Mouse (Mus musculus) left cerebral cortex, adult 2 months (tissue): ENCODE measurements around the gene Plbd2. TPM values are rescaled to one million over a fixed set of nuclear protein-coding genes. Genes with fewer than 3 reads are reported as not detected.
"Not testable (repeated sequence)": the region's sequence is repeated elsewhere in the genome, so short reads cannot be mapped to it uniquely, and the experiment has no call there.

ENCODE experiments used
- DNase-seq, 2 experiments: peaks; one replicate each; pipeline ENCODE4 v3.0.0; 2021 to 2022; ENCODE audit warnings: low spot score in 2 of 2, mixed read lengths in 1 of 2; ENCODE audit errors: extremely low spot score in 1 of 2
- H3K27ac ChIP-seq: fragments of 200-600 bp; 2 replicates; pipeline ENCODE4 v1.8.1; 2022
- H3K4me3 ChIP-seq: fragments of 200-600 bp; 2 replicates; pipeline ENCODE4 v1.8.1; 2022
- CTCF ChIP-seq: fragments of 200-600 bp; IDR thresholded peaks from 2 replicates; pipeline ENCODE4 v1.8.1; 2022; ENCODE audit warnings: antibody characterized with exemption, mild to moderate bottlenecking, moderate library complexity
- intact Hi-C: fragments of 180-260 bp; cut with DNase I; formaldehyde crosslinking; loops from one replicate; pipeline ENCODE4 v1.15.1; 2025
- total RNA-seq, 2 experiments: library from RNA; stranded (reverse); gene quantifications; 2 replicates each; pipeline ENCODE4 v1.2.3; 2021

Gene Plbd2
- total RNA-seq, 2 experiments from 2014 or later, result 60.6 to 61.7 TPM

DNA sequence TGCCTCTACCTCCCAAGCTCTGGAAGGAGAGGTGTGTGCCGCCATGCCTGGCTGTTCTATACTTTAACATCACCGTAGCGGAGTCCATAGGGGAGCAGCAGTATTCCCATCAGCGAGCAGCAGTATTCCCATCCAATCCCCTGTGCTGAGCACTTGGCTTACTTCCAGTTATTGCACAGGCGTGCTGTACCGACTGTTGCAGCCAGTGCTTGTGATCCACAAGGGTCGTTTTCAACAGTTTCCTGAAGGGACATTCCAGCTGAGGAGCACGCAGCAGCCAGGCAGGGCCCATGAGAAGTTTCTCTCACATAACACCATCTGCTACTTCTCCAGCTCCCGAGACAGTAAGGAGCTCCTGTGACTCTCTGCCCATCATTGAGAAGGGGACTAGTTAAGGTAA lies 3.1 kb upstream of the Plbd2 start:
- H3K27ac ChIP-seq, result no peak overlapping the region

GRCm38 (mm10) chr5:120505781-120506180 lies 2.4 kb upstream of the Plbd2 start:
- TF ChIP-seq CTCF, result no peak
- no peak for DNase-seq
- Histone ChIP-seq H3K4me3 (no peak overlapping the region), H3K27ac (no peak overlapping the region)
- intact Hi-C loops, result loop anchor here (1.0 to 10.0 kb wide), 2 partner anchors 100 to 239 kb away; partner anchors contain the start of gene Oas2

More for the DNA sequence above, 3.1 kb upstream of the Plbd2 start:
- no peak for TF ChIP-seq CTCF
- H3K4me3 ChIP-seq, result no peak overlapping the region
- DNase-seq, result no peak
- intact Hi-C loops, result loop anchor here (10.0 kb wide), 1 partner anchor 238 kb away; the partner anchor contains the start of gene Oas2

DNA sequence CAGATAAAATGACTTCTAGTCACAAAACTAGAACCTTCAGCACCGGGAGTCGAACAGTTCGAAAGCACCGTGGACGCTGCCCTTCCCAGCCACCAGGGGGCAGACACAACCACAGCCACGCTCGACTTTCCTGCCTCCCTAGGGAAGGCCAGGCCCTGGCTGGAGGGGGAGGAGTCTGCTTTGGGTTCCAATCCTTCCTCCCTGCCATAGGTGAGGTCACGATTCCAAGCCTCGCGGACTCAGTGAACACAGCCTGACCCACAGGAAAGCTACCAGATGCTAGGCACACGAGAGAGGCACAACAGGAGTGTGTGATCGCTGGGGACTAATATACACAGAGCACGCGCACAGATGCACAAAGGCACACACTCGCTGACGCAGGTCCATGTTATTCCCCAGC lies 1.9 kb upstream of the Plbd2 start:
- DNase-seq, result peak; percentile 59 to 81
- Histone ChIP-seq H3K4me3 (no peak overlapping the region), H3K27ac (no peak overlapping the region)
- TF ChIP-seq CTCF, result peak; percentile 95
- intact Hi-C loops, result loop anchor here (1.0 to 10.0 kb wide), 2 partner anchors 100 to 239 kb away; partner anchors contain the start of gene Oas2

DNA sequence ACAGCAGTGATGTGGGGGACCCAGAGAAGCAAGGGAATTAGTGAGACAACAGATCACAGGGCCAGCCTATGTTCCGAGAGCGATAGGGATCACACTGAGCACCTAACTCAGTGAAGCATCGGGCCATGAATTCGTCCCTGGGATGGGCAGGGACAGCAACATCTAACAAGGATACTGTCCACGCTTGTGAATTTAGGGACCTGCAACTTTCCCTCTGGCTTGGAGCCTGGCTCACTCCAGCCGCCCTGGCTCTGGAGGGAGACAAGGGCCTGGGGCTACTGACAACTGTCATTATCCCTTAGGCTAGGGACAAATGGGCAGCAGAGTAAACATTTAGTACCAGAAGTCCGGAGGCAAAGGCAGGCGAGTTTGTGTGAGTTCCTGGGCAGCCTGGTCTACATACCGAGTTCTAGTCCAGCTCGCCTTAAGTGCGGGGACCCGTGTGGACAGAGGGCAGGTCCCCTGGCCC lies 716 bp downstream of the Plbd2 start:
- peak overlapping the region; percentile 86 for H3K27ac ChIP-seq
- intact Hi-C loops, result loop anchor here (5.0 to 10.0 kb wide), 3 partner anchors 85 to 310 kb away; partner anchors contain the start of genes Iqcd, Oas1c, Oas2 and Tpcn1

GRCm38 (mm10) chr5:120502147-120502621 lies 1.2 kb downstream of the Plbd2 start:
- peak overlapping the region; percentile 86 for H3K27ac ChIP-seq
- no peak for TF ChIP-seq CTCF
- peak in 1 of 2 experiments; percentile 30 for DNase-seq
- intact Hi-C loops, result loop anchor here (5.0 to 10.0 kb wide), 3 partner anchors 85 to 310 kb away; partner anchors contain the start of genes Iqcd, Oas1c, Oas2 and Tpcn1
- H3K4me3 ChIP-seq, result peak overlapping the region; percentile 92

More for the DNA sequence above, 716 bp downstream of the Plbd2 start:
- no peak for TF ChIP-seq CTCF
- peak overlapping the region; percentile 92 for H3K4me3 ChIP-seq
- DNase-seq, result no peak

DNA sequence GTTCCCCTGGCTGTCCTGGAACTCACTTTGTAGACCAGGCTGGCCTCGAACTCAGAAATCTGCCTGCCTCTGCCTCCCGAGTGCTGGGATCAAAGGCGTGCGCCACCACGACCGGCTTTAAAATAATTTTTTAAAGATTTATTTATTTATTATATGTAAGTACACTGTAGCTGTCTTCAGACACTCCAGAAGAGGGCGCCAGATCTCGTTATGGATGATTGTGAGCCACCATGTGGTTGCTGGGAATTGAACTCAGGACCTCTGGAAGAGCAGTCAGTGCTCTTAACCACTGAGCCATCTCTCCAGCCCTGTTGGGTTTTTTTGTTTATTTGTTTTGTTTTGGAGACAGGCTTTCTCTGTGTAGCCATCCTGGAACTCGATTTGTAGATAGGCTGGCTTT lies 2.8 kb downstream of the Plbd2 start:
- not testable (repeated sequence) for H3K4me3 ChIP-seq, H3K27ac ChIP-seq, DNase-seq
- peak; percentile 41 for TF ChIP-seq CTCF
- intact Hi-C loops, result loop anchor here (5.0 to 10.0 kb wide), 3 partner anchors 87 to 312 kb away; partner anchors contain the start of genes Iqcd, Oas1c, Oas2 and Tpcn1

- intact Hi-C loops, result no loop called here
- TF ChIP-seq CTCF, result no peak
Measured at GRCm38 (mm10) chr5:120499202-120499601, 4.2 kb downstream of the Plbd2 start.

DNA sequence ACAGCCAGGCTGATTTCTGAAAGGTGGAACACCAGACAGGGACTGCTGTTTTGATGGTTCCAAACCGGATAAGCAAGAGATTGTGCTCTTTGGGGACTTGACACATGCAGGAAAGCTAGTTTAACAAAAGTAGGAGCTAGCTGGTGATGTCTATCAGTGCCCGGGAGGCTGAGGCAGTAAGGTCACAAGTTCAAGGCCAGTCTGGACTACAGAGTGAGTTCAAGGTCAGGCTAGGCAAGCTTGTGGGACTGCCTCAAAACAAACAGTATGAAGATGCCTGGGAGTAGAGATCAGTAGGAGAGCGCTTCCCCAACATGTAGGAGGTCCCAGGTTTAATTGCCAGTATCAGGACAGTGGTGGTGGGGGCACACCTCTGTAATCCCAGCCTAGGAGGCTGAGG lies 6.4 kb downstream of the Plbd2 start:
- DNase-seq, result no peak
- no peak for TF ChIP-seq CTCF
- intact Hi-C loops, result no loop called here
- Histone ChIP-seq H3K27ac (no peak overlapping the region), H3K4me3 (no peak overlapping the region)

More at GRCm38 (mm10) chr5:120499202-120499601, 4.2 kb downstream of the Plbd2 start:
- H3K27ac ChIP-seq, result no peak overlapping the region
- H3K4me3 ChIP-seq, result no peak overlapping the region
- no peak for DNase-seq

- no peak for TF ChIP-seq CTCF
- intact Hi-C loops, result no loop called here
- Histone ChIP-seq H3K4me3 (no peak overlapping the region), H3K27ac (peak overlapping the region; percentile 29)
- DNase-seq, result no peak
Measured at GRCm38 (mm10) chr5:120495703-120496226, 7.7 kb downstream of the Plbd2 start.

DNA sequence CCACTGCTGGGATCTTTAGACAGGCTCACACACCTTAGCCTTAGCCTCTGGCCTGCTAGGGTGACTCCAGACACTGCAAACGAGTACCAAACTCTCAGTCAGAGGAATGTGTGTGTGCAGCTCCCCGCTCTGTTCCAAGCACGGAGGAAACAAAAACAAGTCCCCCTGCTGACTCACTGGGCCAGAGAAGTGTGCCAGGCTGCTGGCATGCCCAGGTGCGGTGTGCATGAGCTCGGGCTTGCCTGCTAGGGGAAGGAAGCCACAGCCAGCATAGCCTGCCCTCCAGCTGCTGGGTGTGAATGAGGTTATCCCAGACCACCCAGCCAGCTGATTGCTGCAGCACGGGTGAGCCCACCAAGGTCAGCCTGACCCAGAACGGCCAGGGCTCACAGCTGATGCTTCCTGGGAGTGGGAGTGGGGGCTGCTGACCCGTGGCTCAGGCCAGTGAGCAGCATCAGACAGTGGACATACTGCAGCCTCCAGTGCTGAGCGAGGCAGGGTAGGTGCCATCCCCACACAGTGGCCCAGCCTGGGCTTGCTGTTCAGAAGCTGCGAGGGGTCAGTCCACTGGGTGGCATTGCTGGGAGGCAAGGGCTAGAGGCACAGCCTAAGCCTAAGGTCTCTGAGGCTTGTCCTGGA lies 8.2 kb downstream of the Plbd2 start:
- Histone ChIP-seq H3K4me3 (no peak overlapping the region), H3K27ac (peak overlapping the region; percentile 36)
- intact Hi-C loops, result no loop called here
- DNase-seq, result peak in 1 of 2 experiments; percentile 35
- no peak for TF ChIP-seq CTCF

- no peak for TF ChIP-seq CTCF
- Histone ChIP-seq H3K4me3 (no peak overlapping the region), H3K27ac (no peak overlapping the region)
- intact Hi-C loops, result no loop called here
- DNase-seq, result no peak
Measured at GRCm38 (mm10) chr5:120493873-120494395, 9.5 kb downstream of the Plbd2 start.

DNA sequence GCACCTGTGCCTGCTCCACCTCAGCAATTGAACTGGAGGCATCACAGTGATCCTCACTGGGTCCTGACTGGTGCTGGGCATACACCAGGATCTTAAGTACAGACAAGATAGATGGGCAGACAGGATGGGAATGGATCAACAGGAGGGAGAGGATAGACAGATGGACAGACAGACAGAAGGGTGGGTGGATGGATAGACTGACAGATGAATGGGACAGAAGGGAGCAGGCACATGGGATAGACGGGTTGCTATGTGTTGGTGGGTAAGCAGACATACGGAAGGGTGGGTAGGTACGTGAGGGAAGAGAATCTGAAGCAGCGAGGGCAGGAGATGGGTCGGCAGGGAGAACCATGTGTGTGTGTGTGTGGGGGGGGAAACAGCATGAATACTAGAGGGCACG lies 10.0 kb downstream of the Plbd2 start:
- TF ChIP-seq CTCF, result no peak

More for the DNA sequence above, 10.0 kb downstream of the Plbd2 start:
- Histone ChIP-seq H3K4me3 (no peak overlapping the region), H3K27ac (no peak overlapping the region)
- intact Hi-C loops, result no loop called here
- DNase-seq, result no peak
